Mouse (Mus musculus) neural tube, embryonic 10.5 days (tissue): ENCODE results near the gene Robo4.

Experiments used
- DNase-seq: peaks from one replicate; pipeline ENCODE4 v3.0.0-alpha.2; 2017; ENCODE audit warnings: low spot score; ENCODE audit errors: extremely low spot score

The Robo4 gene

GRCm38 (mm10) chr9:37401802-37402201 is at the start of gene Robo4:
Robo4 (plus strand) TSS chr9:37401897.
- DNase-seq: no peak

- DNase-seq: no peak
These were observed 47.2 kb upstream of the Robo4 start for GRCm38 (mm10) chr9:37354485-37354884.

GRCm38 (mm10) chr9:37358713-37359330 is 42.9 kb upstream of the Robo4 start:
- no peak for DNase-seq

- peak; percentile 51 for DNase-seq
These were observed 42.1 kb upstream of the Robo4 start for GRCm38 (mm10) chr9:37359331-37360220.

GRCm38 (mm10) chr9:37362084-37362483 is 39.6 kb upstream of the Robo4 start:
- no peak for DNase-seq

- no peak for DNase-seq
These were observed 38.8 kb upstream of the Robo4 start for GRCm38 (mm10) chr9:37362881-37363280.

GRCm38 (mm10) chr9:37363551-37363950 is 38.1 kb upstream of the Robo4 start:
- no peak for DNase-seq

GRCm38 (mm10) chr9:37364392-37364791 is 37.3 kb upstream of the Robo4 start:
- DNase-seq: no peak

GRCm38 (mm10) chr9:37365706-37366105 is 36.0 kb upstream of the Robo4 start:
- DNase-seq: no peak

- DNase-seq: no peak
These were observed 34.2 kb upstream of the Robo4 start, which contains the start of gene Hepacam for GRCm38 (mm10) chr9:37367301-37368080. Hepacam (plus strand) TSS chr9:37367351.

- DNase-seq: no peak
These were observed 33.4 kb upstream of the Robo4 start for GRCm38 (mm10) chr9:37368081-37368830.

- DNase-seq: no peak
These were observed 32.8 kb upstream of the Robo4 start for GRCm38 (mm10) chr9:37368860-37369259.

GRCm38 (mm10) chr9:37371232-37371801 is 30.4 kb upstream of the Robo4 start:
- no peak for DNase-seq

GRCm38 (mm10) chr9:37375718-37376117 is 26.0 kb upstream of the Robo4 start:
- DNase-seq: no peak

- no peak for DNase-seq
These were observed 18.5 kb upstream of the Robo4 start for GRCm38 (mm10) chr9:37383161-37383560.

- peak; percentile 70 for DNase-seq
These were observed 17.2 kb upstream of the Robo4 start for GRCm38 (mm10) chr9:37384284-37385182.

- no peak for DNase-seq
These were observed 10.8 kb upstream of the Robo4 start for GRCm38 (mm10) chr9:37390891-37391290.

- DNase-seq: no peak
These were observed 9.6 kb upstream of the Robo4 start for GRCm38 (mm10) chr9:37392071-37392470.

GRCm38 (mm10) chr9:37393482-37394131 is 8.1 kb upstream of the Robo4 start:
- DNase-seq: no peak
